Mouse (Mus musculus) left cerebral cortex, adult 11 months (tissue): ENCODE measurements at regions not wholly inside any gene's neighbourhood (a gene's known extent, or its start where the extent isn't known, plus 50 kb on each side); places are given as distances from the start of the nearest gene placed in this dataset.

Source experiments
- DNase-seq: peaks from one replicate; pipeline ENCODE4 v3.0.0; 2022; ENCODE audit warnings: low spot score

GRCm38 (mm10) chr10:114083441-114083840, 718.7 kb downstream of the Trhde start:
- DNase-seq: no peak

GRCm38 (mm10) chr10:114041991-114042390, 760.1 kb downstream of the Trhde start:
- DNase-seq: no peak

GRCm38 (mm10) chr10:114013427-114013826, 788.7 kb downstream of the Trhde start:
- no peak for DNase-seq

- DNase-seq: peak; percentile 5
These were observed 816.7 kb downstream of the Trhde start for GRCm38 (mm10) chr10:113985376-113985775.

- DNase-seq: no peak
These were observed 829.3 kb downstream of the Trhde start for GRCm38 (mm10) chr10:113972826-113973225.

- peak; percentile 9 for DNase-seq
These were observed 855.3 kb downstream of the Trhde start for GRCm38 (mm10) chr10:113946801-113947200.

- DNase-seq: no peak
These were observed 862.6 kb downstream of the Trhde start for GRCm38 (mm10) chr10:113939524-113939923.

GRCm38 (mm10) chr10:113930201-113930790, 871.8 kb downstream of the Trhde start:
- DNase-seq: no peak

- DNase-seq: no peak
These were observed 885.4 kb downstream of the Trhde start for GRCm38 (mm10) chr10:113916705-113917104.

GRCm38 (mm10) chr10:113902744-113903143, 899.4 kb downstream of the Trhde start:
- no peak for DNase-seq

GRCm38 (mm10) chr10:113874419-113875161, 927.5 kb downstream of the Trhde start:
- DNase-seq: no peak

- no peak for DNase-seq
These were observed 895.8 kb upstream of the Atxn7l3b start for GRCm38 (mm10) chr10:113824596-113824995.
